Mouse (Mus musculus) ovary, adult 2 months (tissue): ENCODE measurements around the gene Rpusd2. TPM values are rescaled to one million over a fixed set of nuclear protein-coding genes. Genes with fewer than 3 reads are reported as not detected.

ENCODE experiments used
- polyA plus RNA-seq: library from polyadenylated mRNA; depleted of rRNA; stranded (reverse); fragments of >200 nt; gene quantifications from 2 replicates; pipeline ENCODE4 v1.2.3, GENCODE M21; 2012; rRNA removed

Rpusd2 gene
- polyA plus RNA-seq = 5.1 and 6.5 TPM in 2 replicates

GRCm38 (mm10) chr2:119034656-119035396, at the start of gene Rpusd2:
Rpusd2 (plus strand) TSS chr2:119034790.

DNA sequence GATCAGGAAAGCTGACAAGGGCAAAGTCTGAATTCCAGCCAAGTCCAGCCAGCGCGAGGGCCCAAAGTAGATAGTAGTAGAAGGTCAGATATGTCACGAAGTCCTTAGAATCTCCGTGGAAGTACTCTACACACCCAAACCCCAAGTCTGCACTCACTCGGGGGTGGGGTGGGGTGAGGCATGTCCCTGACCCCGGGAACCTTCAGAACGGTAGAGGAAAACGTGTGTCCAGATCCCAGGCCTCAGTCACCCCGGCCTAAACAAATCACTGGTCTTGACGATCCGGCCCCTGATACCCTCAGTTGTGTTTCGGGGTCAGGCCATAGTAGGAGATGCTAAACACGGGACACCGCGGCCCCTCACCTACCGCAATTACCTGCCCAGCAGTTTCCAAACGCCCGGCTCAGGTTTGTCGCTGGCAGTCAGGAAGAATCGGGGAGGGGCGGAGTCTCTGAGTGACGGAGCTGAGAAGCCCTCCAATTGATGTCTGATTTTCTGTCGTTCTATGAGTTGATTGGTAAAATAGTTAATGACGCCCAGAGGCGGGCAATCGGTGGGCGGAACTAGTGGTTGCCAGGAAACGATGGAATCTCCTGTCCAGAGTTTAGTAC, 5.5 kb upstream of the Rpusd2 start, which contains the start of gene Ccdc32:
Ccdc32 (minus strand) TSS at position 453 of the 611 bp plus-strand sequence.

DNA sequence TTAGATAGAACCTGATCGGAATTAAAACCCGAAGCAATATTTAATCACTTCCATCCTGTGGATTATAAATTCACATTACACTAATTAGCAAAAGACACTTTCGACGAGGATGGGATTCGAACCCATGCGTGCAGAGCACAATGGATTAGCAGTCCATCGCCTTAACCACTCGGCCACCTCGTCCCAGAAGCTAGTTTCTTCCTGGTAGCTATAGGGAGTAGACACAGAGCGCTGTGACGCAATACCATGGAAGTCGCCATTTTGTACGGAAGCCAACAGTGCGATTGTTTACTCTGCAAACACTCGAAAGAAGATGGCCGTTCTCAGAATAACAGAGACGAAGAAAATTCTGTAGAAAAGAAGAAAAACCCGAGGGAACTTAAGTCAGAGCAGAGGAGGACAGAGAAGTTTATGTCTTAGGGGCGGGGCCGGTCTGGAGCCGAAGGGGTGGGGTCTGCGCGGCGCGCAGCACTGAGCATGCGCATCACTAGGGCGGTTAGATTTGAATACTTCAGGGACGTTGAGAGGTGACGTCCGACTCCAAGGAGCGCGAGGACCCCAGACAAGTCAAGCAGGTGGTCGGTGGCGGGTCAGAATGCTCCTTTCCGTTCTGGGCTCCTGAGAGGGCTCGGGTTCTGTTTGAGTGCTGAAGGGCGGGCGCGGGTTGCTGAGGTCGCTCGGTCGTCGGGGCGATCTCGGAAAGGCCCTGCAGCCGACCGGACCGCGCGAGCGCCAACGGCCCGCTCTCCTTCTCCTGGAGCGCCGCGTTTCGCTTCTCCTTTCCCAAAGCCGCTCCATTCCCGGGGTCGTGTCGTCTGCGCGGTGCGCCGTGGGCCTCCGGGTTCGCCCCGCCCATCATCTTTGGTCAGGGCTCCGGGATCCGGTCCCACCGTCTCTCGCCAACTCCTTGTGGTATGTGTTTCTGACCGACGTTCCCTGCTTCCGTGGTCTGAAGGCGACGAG, 12.3 kb downstream of the Rpusd2 start, which contains the start of gene Knl1:
Knl1 (plus strand) TSS at position 471 of the 963 bp plus-strand sequence.

Other genes with a start within 250 kb of the Rpusd2 start
- gene Knstrn, start 220.8 kb upstream of the Rpusd2 start, polyA plus RNA-seq = 3.9 and 6.0 TPM in 2 replicates
- 84.6 and 103 TPM in 2 replicates for gene Ivd, start 172.8 kb upstream of the Rpusd2 start, polyA plus RNA-seq
- gene Bahd1, start 134.4 kb upstream of the Rpusd2 start, polyA plus RNA-seq = 31.7 and 39.7 TPM in 2 replicates
- 31.2 and 33.1 TPM in 2 replicates for gene Chst14, start 108.3 kb upstream of the Rpusd2 start, polyA plus RNA-seq
- gene Ccdc32, start 5.4 kb upstream of the Rpusd2 start, polyA plus RNA-seq = 6.4 and 6.8 TPM in 2 replicates
- 0.27 and 0.40 TPM in 2 replicates for gene Knl1, start 12.3 kb downstream of the Rpusd2 start, polyA plus RNA-seq
- gene Rad51, start 78.0 kb downstream of the Rpusd2 start, polyA plus RNA-seq = 7.4 and 11.0 TPM in 2 replicates
- 18.1 and 27.7 TPM in 2 replicates for gene Rmdn3, start 122.2 kb downstream of the Rpusd2 start, polyA plus RNA-seq
- 10.5 and 12.4 TPM in 2 replicates for gene Gchfr, start 133.0 kb downstream of the Rpusd2 start, polyA plus RNA-seq
- gene Gm14137, start 139.7 kb downstream of the Rpusd2 start, polyA plus RNA-seq = 0.13 and 0.17 TPM in 2 replicates
- 43.4 and 54.0 TPM in 2 replicates for gene Zfyve19, start 173.8 kb downstream of the Rpusd2 start, polyA plus RNA-seq
- gene Dnajc17, start 174.0 kb downstream of the Rpusd2 start, polyA plus RNA-seq = 3.8 and 5.2 TPM in 2 replicates
- 2.0 and 2.3 TPM in 2 replicates for gene Ppp1r14d, start 195.1 kb downstream of the Rpusd2 start, polyA plus RNA-seq
- gene Spint1, start 202.6 kb downstream of the Rpusd2 start, polyA plus RNA-seq = 19.4 and 26.9 TPM in 2 replicates
- gene Rhov, start 236.5 kb downstream of the Rpusd2 start, polyA plus RNA-seq = 1.1 and 2.0 TPM in 2 replicates